Mouse (Mus musculus): ENCODE measurements at regions not wholly inside any gene's neighbourhood (a gene's known extent, or its start where the extent isn't known, plus 50 kb on each side); places are given as distances from the start of the nearest gene placed in this dataset.

DNA sequence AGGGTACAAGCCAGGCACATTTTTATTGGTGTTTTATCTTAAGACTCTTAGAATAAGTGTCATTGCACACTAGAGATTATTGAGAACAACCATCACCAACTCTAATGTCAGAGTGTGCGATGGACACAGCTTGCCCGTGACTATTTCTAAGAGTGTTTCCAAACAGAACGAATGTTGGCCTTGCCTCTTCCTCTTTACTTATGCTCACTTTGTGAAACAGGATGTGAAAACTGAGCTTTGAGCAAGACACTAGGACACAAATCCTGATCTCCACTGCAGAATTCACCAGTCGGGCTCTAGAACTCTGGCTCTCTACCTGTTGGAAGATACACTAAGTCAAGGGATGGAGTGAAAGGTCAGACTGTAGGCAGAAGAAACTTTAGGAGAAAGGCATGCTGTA lies 215.3 kb downstream of the Ahr start:
- no peak for TF ChIP-seq FOSL1 (IDR thresholded peaks at IDR 0.05; ENCODE audit: insufficient read depth, low read length, poor library complexity, severe bottlenecking)
- no peak for TF ChIP-seq CTCF (IDR thresholded peaks at IDR 0.05; ENCODE audit: control insufficient read depth, insufficient read depth, insufficient read length)
- TF ChIP-seq MAX (IDR thresholded peaks at IDR 0.05) = no peak
- no peak for TF ChIP-seq USF1 (IDR thresholded peaks at IDR 0.05; ENCODE audit: low read depth)
- TF ChIP-seq MYOG (IDR thresholded peaks at IDR 0.05; ENCODE audit: control insufficient read depth, extremely low read depth, insufficient read length) = no peak
- no peak for TF ChIP-seq MYOD1 (IDR thresholded peaks at IDR 0.05; ENCODE audit: control insufficient read depth, insufficient read length, low read depth)
- TF ChIP-seq CEBPB (IDR thresholded peaks at IDR 0.05; ENCODE audit: low read depth) = no peak
